Comparison of ENCODE assay signal across 8 mouse cellular contexts in the genomic region with DNA sequence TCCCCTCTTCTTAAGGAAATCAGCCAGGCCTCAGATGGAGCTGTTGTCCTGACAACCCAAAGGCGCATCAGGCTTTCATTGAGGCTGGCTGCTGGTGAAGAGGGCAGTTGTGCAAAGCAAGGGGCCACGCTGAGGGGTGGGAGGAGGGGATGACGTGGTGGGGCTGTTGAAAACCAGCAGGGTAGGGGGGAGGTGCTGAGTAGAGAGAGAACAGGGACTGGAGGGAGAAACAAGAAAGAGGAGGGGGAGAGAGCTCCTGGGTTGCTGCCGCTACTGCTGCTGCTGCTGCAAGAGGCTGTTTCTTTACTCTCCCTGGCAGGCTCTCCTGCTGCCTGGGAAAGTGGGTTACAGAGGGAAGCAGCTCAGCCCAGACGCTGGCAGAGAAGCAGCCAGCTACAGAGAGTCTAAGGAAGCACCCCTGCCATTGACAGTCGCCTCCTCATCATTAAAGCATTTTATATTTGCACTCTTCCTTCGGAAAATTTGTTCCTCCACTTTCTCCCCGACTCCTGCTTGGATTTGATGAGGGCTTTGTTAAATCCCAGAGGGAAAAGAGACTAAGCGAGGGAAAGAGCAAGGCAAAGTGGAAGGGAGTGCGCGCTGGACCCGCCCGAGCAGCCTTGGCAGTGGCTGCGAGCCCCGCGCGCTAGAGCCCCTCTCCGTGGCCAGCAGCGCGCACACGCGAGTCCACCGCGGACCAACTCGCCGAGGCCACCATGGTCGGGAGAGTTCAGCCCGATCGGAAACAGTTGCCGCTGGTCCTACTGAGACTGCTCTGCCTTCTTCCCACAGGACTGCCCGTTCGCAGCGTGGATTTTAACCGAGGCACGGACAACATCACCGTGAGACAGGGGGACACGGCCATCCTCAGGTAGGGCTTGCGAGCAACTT.
DNase-seq lines count a peak whose midpoint lies in the region; ATAC-seq and TF ChIP-seq lines count a peak whose summit lies in the region.

No protein-coding gene starts in this region.

- H3K27me3 ChIP-seq in megakaryocyte, embryonic 14.5 days (replicated peaks): peaks cover 7% of the 10 kb centered on the region
- peaks cover 4% of the 10 kb centered on the region for H3K27me3 ChIP-seq in heart, adult 2 months (ENCODE audit: control insufficient read depth, insufficient read depth, low read length)
- no peaks in the 10 kb centered on the region for H3K27me3 ChIP-seq in midbrain, embryonic 10.5 days (ENCODE audit: low read depth, poor library complexity, severe bottlenecking)
- H3K27me3 ChIP-seq in stomach, postnatal 0 days (ENCODE audit: control insufficient read depth, insufficient read depth, low read length): no peaks in the 10 kb centered on the region

- 2% methylated on average over 38 of the region's 38 CpGs for WGBS in heart, adult 2 months
- under 1% methylated on average over 38 of the region's 38 CpGs for WGBS in midbrain, embryonic 10.5 days
- WGBS in stomach, postnatal 0 days: 2% methylated on average over 38 of the region's 38 CpGs

- TF ChIP-seq CTCF in cortical plate, adult 2 months (IDR thresholded peaks at IDR 0.05; ENCODE audit: extremely low read depth, insufficient read depth, low read length): no peak
- TF ChIP-seq CTCF in heart, adult 2 months (IDR thresholded peaks at IDR 0.05): no peak
- TF ChIP-seq CTCF in stomach, postnatal 0 days (IDR thresholded peaks at IDR 0.05; ENCODE audit: low read depth): no peak

- H3K9ac ChIP-seq in heart, adult 2 months (ENCODE audit: low read depth, low read length): peak overlapping the region; percentile 70
- H3K9ac ChIP-seq in stomach, postnatal 0 days (ENCODE audit: low read length): peak overlapping the region; percentile 53

- H3K4me3 ChIP-seq in megakaryocyte, embryonic 14.5 days (replicated peaks): peak overlapping the region; percentile 62
- peak overlapping the region; percentile 94 for H3K4me3 ChIP-seq in cortical plate, adult 2 months (ENCODE audit: insufficient read depth, low read length)
- H3K4me3 ChIP-seq in heart, adult 2 months: peak overlapping the region; percentile 39; the same call in 1 of the 2 replicates
- H3K4me3 ChIP-seq in midbrain, embryonic 10.5 days: peak overlapping the region; percentile 73
- peak overlapping the region; percentile 43 for H3K4me3 ChIP-seq in stomach, postnatal 0 days (ENCODE audit: low read depth, low read length)

- H3K27ac ChIP-seq in cortical plate, adult 2 months (ENCODE audit: insufficient read depth, low read length): peak overlapping the region; percentile 68
- no peak overlapping the region; the same call in 1 of the 2 replicates for H3K27ac ChIP-seq in heart, adult 2 months
- peak overlapping the region; percentile 90 for H3K27ac ChIP-seq in midbrain, embryonic 10.5 days (replicated peaks)
- no peak overlapping the region for H3K27ac ChIP-seq in stomach, postnatal 0 days (replicated peaks)

- peak; percentile 76; the same call in 1 of the 2 replicates for TF ChIP-seq POLR2A in cortical plate, adult 2 months (IDR thresholded peaks at IDR 0.05; ENCODE audit: extremely low read depth, insufficient read depth, low read length)
- TF ChIP-seq POLR2A in heart, adult 2 months (IDR thresholded peaks at IDR 0.05; ENCODE audit: insufficient read depth, low read depth, low read length): no peak

- H3K79me2 ChIP-seq in heart, adult 2 months (replicated peaks; ENCODE audit: control insufficient read depth, insufficient read depth, low read length): no peaks in the 10 kb centered on the region

- intact Hi-C loops in heart, adult 2 months (cut with DNase I): no loop called here

- ATAC-seq in megakaryocyte, adult 5-6 weeks (ENCODE audit: poor library complexity, severe bottlenecking): no peak
- 0 out of 2 replicates have a peak, but pooled peaks have one; percentile 21 for ATAC-seq in stomach, postnatal 0 days (ENCODE audit: low FRiP score, low TSS enrichment)

- DNase-seq in heart, adult 2 months: peak; percentile 14 to 38
- DNase-seq in layer of hippocampus, postnatal 10 days (ENCODE audit: low spot score in 2 of 2): peak; percentile 57 to 72
- peak; percentile 91 for DNase-seq in midbrain, embryonic 10.5 days (ENCODE audit: low spot score)
- peak; percentile 27 for DNase-seq in stomach, postnatal 0 days (ENCODE audit: low spot score)
- DNase-seq in adipocyte (ENCODE audit: low spot score): no peak

- H3K9me3 ChIP-seq in megakaryocyte, embryonic 14.5 days: peaks cover 9% of the 10 kb centered on the region; the same call in 1 of the 2 replicates
- no peaks in the 10 kb centered on the region for H3K9me3 ChIP-seq in midbrain, embryonic 10.5 days (replicated peaks)
- H3K9me3 ChIP-seq in stomach, postnatal 0 days (ENCODE audit: control insufficient read depth, low read length): no peaks in the 10 kb centered on the region

- peaks cover 3% of the 10 kb centered on the region; the same call in 1 of the 2 replicates for H3K4me1 ChIP-seq in megakaryocyte, embryonic 14.5 days
- peaks cover 3% of the 10 kb centered on the region for H3K4me1 ChIP-seq in cortical plate, adult 2 months (ENCODE audit: control insufficient read depth, insufficient read depth, low read length)
- H3K4me1 ChIP-seq in heart, adult 2 months (ENCODE audit: control insufficient read depth, insufficient read depth, low read length): no peaks in the 10 kb centered on the region
- H3K4me1 ChIP-seq in midbrain, embryonic 10.5 days: peaks cover 42% of the 10 kb centered on the region
- H3K4me1 ChIP-seq in stomach, postnatal 0 days (replicated peaks; ENCODE audit: control insufficient read depth, insufficient read depth): no peaks in the 10 kb centered on the region

- H3K4me2 ChIP-seq in stomach, postnatal 0 days (replicated peaks; ENCODE audit: low read depth): peak overlapping the region; percentile 63

- H3K36me3 ChIP-seq in megakaryocyte, embryonic 14.5 days (replicated peaks; ENCODE audit: low read length): no peaks in the 10 kb centered on the region
- no peaks in the 10 kb centered on the region for H3K36me3 ChIP-seq in heart, adult 2 months (ENCODE audit: control insufficient read depth, insufficient read depth, low read length)
- H3K36me3 ChIP-seq in midbrain, embryonic 10.5 days: no peaks in the 10 kb centered on the region
- H3K36me3 ChIP-seq in stomach, postnatal 0 days (ENCODE audit: control insufficient read depth, insufficient read depth, low read length): no peaks in the 10 kb centered on the region

- TF ChIP-seq EP300 in heart, adult 2 months (IDR thresholded peaks at IDR 0.05; ENCODE audit: insufficient read depth, low read depth, low read length): no peak
- no peak for TF ChIP-seq EP300 in stomach, postnatal 0 days (optimal IDR thresholded peaks at IDR 0.05)

Comparison
In these comparisons a context has a peak if more than half of its experiments do, and no peak if none do; other contexts are left out.
1. H3K4me3 ChIP-seq: peak in every context shown above with its lines; median percentile 94 in cortical plate, adult 2 months; 73 in midbrain, embryonic 10.5 days; 62 in megakaryocyte, embryonic 14.5 days; 43 in stomach, postnatal 0 days; 39 in heart, adult 2 months.
2. H3K27ac ChIP-seq: peak in cortical plate, adult 2 months (single experiment) and midbrain, embryonic 10.5 days (single experiment); none in heart, adult 2 months (single experiment) and stomach, postnatal 0 days (single experiment).